Mouse (Mus musculus) lung, postnatal 14 days (tissue): ENCODE results near the gene Hcrt.

ENCODE experiments used
- DNase-seq: peaks from one replicate; pipeline ENCODE4 v3.0.0; 2021

Hcrt gene

DNA sequence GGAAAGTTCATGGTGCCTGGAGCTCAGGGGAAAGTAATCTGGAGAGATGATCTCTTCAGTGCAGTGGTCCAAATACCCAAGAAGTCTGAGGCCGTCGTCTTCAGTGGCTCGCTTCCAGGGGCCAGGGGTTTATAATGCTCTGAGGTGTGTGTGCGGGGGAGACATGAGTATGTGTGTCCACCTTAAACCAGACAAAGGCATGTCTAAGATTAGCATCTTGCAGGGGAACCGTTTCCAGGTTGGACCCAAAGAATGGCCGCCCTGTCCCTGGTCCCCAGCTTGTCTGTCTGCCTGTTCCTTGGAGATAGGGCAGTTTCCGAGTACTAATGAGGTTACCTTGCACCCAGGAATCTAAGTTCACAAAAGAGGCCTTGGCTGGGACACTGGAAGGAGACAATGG lies at the start of gene Hcrt:
Gene Hcrt, minus strand, starts transcription at position 101 of the 400 bp plus-strand sequence.
- DNase-seq: no peak

DNA sequence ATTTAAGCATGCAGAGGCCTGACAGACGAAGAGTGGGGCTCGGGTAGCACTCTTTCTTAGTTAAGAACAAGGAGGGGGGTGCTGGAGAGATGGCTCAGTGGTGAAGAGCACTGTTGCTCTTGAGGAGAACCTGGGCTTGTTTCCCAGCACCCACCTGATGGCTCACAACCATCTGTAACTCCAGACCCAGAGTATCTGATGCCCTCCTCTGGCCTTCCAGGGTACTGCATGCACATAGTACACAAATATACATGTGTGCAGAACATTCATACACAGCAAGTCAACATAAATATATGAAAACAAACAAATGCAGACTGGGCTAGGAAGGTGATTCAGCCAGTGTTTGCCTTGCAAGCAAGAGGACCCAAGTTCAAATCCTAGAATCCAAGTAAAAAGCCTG lies 48.4 kb upstream of the Hcrt start:
- DNase-seq: no peak

DNA sequence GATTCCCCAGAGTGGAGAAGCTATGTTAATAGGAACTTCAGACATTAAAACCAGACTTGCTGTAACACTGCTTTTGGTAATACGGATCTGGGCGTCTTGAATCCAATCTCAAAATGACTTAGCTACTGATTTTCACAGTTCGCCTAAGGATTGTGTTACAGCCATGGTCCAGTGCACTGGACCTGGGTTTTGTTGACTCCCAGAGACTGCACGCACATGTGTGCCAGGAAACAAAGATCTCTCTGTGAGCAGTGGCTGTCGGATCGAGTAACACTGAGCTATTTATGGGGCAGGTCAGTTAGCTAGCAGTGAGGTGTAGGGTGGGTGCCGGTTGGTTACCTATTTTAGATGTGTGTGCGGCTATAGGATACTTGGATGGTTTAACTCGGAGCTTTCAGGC lies 47.8 kb upstream of the Hcrt start:
- DNase-seq: no peak

DNA sequence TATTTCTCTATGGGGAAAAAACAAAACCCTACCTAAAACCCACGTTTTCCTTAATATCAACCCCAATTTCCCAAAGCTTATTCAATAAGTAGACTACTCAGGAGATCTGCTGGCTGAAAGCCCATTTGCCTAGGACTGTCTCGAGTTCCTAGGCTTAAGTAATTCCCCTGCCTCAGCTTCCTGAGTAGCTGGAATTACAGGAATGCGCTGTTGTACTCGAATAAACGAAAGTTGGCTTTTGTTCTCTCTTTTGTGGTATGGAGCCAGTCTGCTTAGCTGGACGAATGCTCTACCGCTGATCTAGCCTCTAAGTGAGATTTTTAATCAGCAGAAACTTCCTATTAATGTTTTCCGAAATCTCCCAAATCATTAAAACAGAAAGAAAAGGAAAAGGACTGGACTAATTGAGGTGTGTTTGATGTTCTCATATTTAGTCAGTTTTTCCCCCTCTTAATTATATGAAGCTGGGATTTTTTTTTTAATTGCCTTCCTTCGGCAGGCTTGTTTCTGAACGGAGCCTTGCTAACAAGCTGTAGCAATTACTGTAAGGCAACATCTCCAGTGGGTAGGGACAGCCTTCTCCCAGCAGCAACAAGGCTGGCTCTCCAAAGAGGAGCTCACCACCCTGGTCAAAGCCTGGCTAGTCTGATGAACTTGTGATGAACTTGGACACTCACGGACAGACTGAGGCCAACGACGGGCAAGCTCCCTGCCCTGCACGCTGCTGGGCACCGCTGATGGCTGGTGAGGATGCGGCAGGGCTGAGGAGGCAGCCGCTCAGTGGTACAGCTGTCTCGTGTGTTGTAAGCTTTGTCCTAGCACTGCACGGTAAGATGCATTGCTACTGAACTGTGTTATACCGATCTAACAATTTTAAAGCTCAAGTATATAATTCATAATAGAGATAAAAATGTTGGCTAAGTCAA lies 43.9 kb upstream of the Hcrt start:
- DNase-seq: no peak

DNA sequence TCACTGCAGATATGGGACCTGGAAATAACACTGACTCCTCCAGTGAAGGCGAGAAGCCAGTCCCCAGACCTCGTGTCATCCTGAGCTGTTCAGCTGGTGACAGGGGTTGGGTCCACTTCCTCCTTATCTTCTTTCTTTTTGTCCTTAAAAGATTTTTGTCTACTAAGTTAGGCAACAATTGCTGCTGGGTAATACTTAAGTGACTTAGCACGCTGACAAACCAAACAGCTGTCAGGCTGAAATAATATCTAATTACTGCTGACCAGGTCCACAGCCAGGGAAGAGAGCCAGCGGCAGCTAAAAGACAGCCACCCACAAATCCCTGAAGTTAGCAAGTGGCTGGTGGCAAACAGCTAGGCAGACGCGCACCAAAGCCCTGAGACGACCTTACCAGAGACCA lies 42.8 kb upstream of the Hcrt start:
- DNase-seq: no peak

DNA sequence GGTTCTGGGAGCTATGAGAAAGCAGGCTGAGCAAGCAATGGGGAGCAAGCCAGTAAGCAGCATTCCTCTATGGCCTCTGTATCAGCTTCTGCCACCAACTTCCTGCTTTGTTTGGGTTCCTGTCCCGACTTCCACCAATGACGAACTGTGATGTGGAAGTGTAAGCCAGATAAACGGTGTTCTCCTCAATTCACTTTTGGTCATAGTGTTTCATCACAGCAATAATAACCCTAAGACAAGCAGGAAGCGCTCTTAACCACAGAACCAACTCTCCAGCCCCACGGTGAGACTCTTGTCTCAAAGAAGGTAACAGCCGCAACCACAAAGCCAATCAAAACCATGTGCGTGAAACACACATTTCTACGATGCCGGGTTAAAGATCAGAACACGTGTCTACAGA lies 41.7 kb upstream of the Hcrt start:
- no peak for DNase-seq

DNA sequence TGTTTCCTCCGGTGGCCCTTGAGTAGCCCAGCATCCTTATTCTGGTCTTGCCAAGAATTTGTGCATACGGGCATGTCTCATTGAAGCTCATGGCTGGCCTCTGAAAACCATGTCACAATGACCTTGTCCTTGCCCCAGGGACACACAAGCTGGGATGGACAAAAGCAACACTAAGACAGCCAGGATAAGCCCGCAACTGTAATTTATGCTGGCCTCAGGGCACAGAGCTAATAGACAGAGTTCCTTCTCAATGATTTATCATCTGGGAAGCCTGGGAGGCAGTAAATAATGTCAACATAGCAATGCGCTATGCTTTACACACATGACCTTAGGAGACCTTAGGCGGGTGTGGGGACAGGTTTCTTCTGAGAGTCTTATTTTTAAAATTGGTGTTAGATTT lies 36.7 kb upstream of the Hcrt start:
- no peak for DNase-seq

DNA sequence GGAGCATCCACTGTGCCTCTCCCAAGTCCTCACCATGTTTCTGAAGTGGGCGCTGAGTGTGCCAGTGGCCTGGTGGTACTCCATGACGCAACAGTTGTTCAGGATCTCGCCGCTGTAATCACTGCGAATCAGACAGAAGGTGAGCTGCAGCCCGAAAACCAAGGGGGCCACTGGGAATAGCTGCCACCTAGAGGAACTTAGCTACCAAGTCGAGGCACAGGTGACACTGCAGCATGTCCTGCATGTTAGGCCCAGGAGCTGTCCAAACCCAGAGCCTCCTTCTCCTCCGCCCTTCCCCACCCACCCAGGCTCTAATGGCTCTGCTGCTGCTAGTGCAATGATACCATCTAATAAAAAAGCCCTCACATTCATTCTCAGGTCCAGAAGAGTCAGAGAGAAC lies 33.9 kb upstream of the Hcrt start:
- DNase-seq: no peak

DNA sequence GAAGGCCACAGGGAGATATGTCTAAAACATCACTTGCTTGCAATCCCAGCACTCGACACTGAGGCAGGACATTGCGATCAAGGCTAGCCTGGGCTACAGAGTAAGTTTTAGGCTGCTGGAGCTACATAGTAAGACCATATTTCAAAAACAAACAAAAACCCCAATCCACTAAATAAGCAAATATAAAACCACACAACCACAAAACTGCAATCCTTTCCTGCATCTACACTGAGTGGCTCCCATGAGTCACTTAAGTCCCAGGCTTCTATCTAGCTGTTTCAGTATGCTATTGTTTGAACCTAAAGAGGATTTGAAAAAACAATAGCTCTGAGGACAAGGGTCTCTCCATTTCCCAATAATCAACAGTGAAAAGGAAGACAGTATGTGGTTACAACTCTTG lies 32.7 kb upstream of the Hcrt start:
- no peak for DNase-seq

DNA sequence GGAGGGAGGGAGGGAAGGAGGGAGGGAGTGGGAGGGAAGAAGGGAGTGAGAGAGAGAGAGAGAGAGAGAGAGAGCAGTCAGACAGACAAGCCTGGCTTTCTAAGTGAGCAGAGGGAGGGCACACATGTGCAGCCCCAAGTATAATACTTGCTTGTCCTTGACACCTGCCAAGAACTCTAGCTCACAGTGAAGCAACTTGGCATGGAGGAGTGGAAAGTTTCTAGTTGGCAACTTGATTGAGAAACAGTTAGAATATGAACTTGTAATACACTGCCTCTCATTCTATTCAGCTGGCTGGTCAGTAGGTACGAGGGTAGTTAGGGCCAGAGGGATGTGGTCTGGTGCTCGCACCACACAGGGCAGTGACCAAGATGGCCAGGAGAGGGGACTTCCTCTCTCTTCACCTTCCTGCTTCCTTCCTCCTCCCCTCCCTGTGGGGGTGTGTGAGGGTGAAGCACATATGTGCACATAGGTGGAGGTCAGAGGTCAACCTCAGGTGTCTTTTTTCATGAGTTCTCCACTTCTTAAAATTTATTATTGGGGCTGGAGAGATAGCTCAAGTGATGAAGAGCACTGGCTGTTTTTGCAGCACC lies 28.8 kb upstream of the Hcrt start:
- peak; percentile 23 for DNase-seq

DNA sequence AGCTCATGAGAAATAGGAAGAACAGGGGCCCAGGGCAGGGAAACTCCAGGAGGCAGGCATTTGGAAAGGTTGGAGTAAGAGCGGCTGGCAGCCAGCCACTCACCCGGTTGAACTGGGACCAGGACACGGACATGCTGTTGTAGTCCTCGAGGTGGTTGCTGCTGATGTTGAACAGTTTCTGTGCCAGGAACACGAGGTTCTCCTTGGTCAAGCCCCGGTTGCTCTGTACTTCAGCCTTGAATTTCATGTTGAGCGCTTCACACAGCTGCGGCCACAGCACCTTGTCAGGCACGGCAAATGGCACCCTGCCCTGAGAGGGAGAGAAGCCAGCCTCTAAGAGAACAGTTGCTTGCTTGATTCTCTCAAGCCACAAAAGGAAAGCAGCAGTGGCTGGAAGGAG lies 27.9 kb upstream of the Hcrt start:
- peak; percentile 34 for DNase-seq

DNA sequence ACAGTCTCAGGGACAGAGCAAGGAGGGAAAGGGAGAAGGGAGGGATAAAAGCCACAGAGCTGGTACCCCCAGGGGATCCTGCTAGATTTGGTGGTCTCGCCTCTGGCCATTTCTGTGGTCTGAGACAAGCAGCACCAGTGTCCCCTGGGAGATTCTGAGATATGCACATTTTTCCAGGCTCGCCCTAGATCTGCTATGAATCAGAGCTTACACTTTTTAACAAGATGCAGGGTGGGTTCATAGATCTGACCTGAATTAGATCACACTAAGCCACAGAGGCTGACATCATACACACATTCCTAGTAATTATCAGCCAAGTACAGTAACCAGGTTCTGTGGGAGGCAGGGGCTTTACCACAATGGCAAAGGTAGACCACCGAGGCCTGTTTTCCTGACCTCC lies 27.0 kb upstream of the Hcrt start:
- no peak for DNase-seq

DNA sequence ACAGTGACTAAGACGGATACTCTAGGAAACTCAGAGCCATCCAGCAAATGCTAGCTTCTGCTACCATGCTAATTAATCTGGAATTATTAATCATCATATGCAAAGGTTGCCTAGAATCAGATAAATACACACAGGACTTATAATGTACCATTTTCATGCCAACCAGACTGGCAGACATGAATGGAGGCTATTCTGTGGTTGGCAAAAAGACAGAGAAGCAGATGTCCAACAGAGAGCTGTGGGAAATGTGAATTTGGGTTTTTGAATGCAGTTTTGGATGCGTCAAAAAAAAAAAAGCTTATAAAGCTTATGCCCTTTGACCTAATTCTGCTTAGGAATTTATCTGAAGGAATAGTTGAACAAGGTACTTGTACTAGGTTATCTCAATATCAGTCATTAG lies 23.0 kb upstream of the Hcrt start:
- no peak for DNase-seq

DNA sequence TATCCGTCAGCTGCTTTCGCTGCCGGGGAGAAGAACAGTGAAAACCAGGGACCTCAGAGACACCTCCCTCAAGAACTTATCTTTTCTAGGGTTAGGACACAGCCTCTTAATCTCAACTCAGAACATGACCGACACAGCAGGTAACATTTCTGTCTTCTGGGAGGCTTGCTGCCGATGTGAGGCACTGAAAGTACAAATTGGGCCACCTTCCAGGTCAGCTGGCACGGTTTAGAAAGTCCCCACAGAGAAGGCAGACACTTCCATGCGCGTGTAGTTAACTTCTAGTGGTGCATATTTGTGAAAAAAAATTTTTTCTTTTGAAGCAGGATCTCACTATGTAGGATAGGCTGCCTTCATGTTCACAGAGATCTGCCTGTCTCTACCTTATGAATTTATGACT lies 21.6 kb upstream of the Hcrt start:
- no peak for DNase-seq

DNA sequence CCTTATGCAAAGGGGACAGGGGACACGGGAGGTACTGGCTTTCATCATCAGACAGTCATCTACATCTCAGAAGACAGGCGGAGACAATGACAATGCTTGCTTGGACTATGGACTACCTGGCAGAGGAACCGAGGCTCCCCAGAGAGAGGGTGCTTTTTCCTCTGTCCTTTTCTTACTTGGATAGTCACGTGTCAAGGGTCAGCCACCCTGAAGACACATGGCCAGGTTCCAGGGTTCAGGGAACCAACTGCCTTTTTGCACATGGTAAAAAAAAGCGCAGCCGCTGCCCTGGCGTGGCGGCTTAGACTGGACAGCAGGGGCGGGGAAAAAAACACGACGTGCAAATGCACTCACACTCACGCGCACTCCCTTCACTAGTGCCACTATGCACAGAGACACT lies 19.8 kb upstream of the Hcrt start:
- DNase-seq: no peak

DNA sequence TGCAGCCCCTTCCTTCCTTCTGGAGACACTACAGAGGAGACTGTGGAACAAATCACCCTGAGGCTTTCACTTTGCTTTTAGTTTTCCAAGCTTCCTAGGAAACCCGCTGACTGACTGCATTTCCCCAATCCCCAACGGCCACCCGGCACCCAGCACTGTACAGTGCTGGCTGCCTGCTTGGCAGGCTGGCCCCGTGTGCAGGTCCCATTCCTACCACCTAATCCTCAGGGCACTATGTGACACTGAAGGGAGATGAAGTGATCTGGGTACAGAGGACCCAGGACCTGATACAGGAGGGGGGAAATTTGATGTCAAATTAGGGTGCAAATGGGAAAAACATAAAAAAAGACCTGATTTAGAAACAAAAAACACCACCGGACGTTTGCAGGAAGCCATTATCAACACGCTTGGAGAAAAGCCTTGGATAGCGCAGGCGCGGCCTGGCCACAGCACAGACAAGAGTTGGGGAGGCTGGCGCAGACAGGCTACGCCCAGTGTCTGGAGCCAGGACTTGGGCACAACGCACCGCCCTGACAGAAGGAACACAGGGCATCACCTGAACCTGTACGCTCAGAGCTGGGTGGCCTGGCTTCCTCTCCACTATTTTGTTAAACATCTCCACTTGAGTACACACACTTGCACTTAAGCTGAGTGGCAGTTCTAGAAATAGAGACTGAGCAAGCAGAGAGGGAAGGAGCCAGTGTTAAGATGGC lies 19.2 kb upstream of the Hcrt start:
- DNase-seq: peak; percentile 18

DNA sequence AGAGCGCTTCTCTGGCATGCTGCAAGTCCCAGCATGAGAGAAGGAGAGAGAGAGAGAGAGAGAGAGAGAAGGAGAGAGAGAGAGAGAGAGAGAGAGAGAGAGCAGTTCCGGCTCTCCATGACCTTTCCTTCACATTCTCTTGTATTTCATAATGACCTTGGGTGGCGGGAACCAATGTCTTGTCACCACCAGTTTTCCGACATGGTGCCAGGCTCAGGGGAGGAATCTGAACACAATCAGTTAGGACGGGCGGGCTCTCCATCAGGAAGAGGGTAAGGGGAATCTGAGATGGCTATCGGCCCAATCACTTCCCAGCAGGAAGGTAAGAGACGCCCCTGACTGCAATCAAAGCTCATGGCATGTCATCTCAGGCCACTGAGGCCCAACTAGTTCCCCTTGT lies 17.5 kb upstream of the Hcrt start:
- DNase-seq: no peak

DNA sequence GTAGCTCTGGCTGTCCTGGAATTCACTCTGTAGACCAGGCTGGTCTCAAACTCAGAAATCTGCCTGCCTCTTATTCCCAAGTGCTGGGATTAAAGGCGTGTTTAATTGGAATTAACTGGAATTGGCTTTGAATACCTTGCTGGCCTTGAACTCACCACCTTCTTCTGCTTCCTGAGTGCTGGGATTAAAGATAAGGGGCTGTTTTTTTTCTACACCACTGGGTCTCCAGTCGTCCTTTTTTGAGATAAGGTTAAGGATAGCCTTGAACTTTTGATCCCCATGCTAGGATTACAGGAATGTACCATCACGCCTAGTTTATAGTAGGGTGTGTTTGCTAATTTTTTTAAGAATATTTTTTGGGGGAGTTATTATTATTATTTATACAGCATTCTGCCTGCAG lies 15.3 kb upstream of the Hcrt start:
- no peak for DNase-seq

DNA sequence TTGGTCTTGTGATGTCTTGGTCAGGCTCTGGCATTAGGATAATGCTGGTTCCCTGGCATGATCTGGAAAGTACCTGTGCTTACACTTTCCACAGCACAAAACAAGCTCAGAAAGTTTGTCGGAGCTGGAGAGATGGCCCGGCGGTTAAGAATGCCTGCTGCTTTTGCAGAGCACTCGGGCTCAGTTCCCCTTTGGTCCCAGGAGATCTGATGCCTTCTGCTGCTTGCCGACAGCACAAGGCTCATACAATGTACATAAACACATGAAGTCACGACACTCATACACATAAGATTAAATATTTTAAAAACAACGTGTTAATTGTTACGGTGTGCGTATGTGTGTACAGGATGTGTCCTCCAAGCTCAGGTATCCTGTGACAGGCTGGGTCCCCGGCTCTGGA lies 13.2 kb upstream of the Hcrt start:
- DNase-seq: no peak

DNA sequence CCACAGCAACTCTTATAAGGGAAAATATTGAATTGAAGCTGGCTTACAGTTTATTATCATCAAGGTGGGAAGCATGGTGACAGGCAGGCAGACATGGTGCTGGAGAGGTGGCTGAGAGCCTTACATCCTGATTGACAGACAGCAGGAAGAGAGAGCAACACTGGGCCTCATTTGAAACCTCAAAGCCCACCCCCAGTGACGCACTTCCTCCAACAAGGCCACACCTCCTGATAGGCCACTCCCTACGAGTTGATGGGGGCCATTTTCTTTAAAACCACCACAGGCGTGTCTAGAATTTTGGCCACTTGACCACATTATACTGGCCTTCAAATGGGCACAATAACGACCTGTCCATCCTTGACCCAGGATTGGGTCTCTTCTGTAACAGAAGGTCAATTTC lies 11.5 kb upstream of the Hcrt start:
- no peak for DNase-seq

DNA sequence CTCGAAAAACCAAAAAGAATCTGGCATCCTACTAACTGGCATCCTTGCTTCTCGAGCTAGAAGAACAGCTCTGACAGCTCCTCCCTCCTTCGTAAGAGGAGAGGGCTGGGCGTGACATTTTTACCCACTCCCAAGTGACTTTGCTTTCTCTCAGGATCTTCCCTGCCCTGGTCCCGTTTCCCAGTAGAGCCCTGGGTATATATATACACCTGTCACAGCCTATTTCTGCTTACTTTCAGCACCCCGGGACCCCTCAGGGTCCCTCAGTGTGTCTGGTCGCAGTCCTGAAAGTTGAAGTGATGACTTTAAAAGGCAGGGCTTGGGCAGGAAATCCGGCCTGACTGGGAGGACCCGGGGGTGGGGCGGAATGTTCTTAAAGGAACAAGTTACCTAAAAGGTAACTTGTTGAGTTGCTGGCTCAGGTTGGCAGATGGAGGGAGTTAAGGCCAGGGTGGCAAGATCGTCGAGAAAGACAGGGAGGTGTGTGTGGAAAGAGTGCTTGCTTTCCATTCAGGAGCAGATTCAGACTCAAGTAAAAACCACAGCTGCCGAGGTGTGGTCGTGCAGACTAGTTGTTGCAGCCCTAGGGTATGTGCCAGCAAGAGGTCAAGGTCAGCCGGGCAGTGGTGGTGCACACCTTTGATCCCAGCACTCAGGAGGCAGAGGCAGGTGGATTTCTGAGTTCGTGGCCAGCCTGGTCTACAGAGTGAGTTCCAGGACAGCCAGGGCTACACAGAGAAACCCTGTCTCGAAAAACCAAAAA lies 8.1 kb upstream of the Hcrt start, which contains the start of gene Ghdc:
Gene Ghdc, minus strand, starts transcription at position 312 of the 763 bp plus-strand sequence.
- DNase-seq: peak; percentile 86

DNA sequence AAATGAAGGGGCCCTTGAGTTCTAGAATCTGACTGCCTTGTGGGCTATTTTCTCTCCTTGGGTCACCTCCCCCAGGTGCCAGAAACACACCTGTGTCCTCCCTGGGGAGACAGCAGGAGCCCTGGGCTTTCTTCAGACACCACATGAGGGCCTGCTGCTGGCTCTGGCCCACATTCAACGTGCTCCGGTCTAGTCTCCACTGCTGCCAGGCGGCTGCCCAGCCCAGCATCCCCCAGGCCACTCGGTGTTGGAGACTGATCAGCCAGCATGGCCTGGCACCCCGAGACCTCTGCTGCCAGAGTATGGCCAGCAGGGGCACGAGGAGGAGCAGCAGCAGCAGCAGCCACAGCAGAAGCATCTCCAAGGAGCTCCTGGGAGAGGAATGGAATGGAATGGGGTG lies 7.2 kb upstream of the Hcrt start:
- DNase-seq: no peak

DNA sequence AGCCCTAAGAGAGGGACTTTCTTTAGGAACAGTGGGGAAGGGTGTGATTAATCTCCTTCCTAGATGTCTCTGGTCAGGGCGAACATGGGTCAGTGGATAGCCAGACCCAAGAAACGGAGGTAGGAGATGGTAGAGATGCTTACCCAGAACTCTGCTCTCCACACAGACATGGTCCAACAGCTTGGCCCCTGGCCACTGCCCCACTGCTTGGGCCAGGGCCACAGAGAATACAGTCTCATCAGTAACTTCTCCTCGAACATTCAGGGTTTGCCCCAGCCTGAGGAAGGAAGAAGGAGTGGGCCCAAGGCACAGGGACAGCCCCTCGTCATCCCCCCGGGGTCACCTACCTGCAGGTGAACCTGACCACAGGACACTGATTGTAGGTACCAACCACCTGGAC lies 5.1 kb upstream of the Hcrt start:
- DNase-seq: no peak
